Mouse (Mus musculus) adrenal gland, postnatal 10 days (tissue): ENCODE measurements around the gene Lrrc23. TPM values are rescaled to one million over a fixed set of nuclear protein-coding genes. Genes with fewer than 3 reads are reported as not detected.

ENCODE experiments used
- DNase-seq: peaks from one replicate; pipeline ENCODE4 v3.0.0; 2021; ENCODE audit warnings: mixed read lengths
- total RNA-seq, 2 experiments: library from RNA; stranded (reverse); gene quantifications; 2 replicates each; pipeline ENCODE4 v1.2.3; 2021

Lrrc23 gene
- total RNA-seq, 2 experiments from 2014 or later = 0.72 TPM; not detected in 1

- no peak for DNase-seq
Measured at GRCm38 (mm10) chr6:124741842-124742241, 37.7 kb downstream of the Lrrc23 start.

- DNase-seq = peak; percentile 89
Measured at GRCm38 (mm10) chr6:124740888-124741761, 38.4 kb downstream of the Lrrc23 start, which contains the start of gene Grcc10. TSS of gene Grcc10 (minus strand) at chr6:124741374.

DNA sequence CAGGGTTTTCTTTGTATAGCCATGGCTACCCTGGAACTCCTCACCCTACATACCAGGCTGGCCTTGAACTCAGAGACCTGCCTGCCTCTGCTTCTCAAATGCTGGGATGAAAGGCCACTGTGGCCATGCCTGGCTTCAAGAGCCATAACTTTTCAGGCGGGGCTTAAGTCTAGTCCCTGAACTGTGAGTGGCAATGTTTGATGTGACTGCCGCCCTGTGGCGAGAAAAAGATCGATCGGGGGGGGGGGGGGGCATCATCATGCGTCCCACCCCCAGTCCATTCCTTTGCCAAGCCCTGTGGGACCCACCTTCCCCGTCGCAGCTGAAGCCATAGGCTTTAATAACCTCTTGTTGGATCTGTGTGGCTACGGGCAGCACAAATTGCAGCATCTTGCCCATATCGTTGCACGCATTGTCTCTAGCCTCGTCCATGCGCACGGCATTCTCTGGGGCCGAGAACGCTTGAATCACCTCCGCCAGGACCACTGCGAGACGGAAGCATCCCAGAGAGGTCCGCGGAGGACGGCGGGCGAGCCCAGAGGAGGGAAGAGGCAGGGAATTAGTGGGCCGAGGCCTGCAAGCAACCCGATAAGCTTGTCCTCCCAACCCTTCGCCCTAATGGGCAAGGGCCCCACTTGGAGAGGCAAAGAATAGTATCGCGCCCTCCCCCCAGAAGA is 39.2 kb downstream of the Lrrc23 start:
- peak; percentile 69 for DNase-seq

DNA sequence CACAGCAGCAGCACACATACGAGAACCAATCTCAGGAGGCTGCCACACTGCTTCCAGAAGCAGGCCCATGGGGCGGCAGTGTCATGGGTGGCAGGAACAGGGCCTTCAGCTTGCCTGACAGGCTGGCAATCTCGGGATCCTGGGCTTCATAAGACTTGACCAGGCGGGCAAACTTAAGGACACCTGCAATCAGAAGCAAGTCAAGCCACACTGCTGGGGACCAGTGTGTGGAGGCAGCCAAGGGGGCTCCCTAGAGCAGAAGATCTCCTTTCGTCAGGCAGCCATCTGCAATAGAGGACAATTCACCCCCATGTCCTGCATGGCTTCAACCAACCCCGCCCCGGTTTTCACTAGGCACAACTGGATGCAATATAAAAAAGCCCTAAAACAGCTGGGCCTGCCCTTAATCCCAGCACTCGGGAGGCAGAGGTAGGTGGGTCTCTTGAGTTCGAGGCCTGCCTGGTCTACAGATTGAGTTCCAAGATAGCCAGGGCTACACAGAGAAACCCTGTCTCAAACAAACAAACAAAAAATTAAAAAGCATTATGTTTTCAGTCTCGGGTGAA is 40.2 kb downstream of the Lrrc23 start:
- DNase-seq = no peak

- DNase-seq = peak; percentile 47
Measured at GRCm38 (mm10) chr6:124738511-124739023, 41.0 kb downstream of the Lrrc23 start, which contains the start of gene Ptpn6. TSS of gene Ptpn6 (minus strand) at chr6:124738714.

DNA sequence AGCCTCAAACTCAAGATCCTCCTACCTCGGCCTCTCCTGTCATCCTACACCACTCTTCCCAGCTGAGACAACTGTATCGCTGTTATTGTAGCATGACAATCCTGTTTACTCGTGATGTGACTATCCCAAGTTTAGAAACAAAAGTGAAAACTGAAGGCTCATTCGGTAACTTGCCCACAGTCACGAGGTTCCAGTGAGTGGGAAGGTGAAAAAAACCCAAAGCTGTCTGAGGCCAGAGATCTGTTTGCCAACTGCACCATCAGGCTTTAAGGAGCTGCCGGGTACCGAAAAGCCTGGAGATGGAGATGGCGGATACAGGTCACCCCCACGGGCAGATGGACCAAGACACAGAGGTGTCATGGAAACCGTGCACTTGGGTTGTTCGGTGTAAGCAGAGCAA is 42.5 kb downstream of the Lrrc23 start:
- DNase-seq = no peak

DNA sequence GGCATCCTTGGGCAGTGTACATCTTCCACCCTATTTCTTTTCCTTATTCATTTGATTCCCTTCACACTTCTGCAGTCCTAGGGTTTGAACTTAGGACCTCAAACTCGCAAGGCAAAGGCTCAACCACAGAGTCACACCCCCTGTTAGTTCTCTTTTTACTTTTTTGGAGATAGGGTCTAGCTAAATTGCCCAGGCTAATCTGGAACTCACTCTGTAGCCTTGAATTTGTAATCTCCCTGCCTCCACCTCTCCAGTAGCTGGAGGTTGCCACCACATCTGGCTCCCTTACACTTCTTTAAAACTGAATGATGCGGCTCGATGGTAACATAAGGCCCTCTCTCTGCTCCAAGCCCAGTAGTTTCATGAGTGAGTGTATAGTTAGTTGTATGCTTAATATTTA is 45.1 kb downstream of the Lrrc23 start:
- DNase-seq = no peak

- peak; percentile 49 for DNase-seq
Measured at GRCm38 (mm10) chr6:124732476-124733370, 46.8 kb downstream of the Lrrc23 start.

DNA sequence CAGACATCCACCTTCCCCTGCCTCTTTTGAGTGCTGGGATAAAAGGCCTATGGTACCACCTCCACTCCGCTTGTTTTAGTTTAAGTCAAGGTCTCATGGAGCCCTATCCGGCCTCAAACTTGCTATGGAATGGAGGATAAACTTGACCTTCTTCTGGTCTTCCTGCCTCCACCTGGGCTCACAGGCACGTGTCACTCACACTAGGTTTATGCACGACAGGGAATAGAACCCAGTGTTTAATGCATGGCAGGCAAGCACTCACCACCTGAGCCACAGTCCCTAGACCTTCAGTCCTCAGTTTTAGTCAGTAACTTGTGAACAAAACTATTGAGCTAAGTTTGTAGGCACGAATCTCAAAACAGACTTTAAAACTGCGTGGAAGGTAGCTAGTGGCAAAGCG is 48.5 kb downstream of the Lrrc23 start:
- DNase-seq = no peak

- DNase-seq = no peak
Measured at GRCm38 (mm10) chr6:124729850-124730705, 49.4 kb downstream of the Lrrc23 start.

GRCm38 (mm10) chr6:124728621-124729020 is 50.9 kb downstream of the Lrrc23 start:
- DNase-seq = peak; percentile 59

DNA sequence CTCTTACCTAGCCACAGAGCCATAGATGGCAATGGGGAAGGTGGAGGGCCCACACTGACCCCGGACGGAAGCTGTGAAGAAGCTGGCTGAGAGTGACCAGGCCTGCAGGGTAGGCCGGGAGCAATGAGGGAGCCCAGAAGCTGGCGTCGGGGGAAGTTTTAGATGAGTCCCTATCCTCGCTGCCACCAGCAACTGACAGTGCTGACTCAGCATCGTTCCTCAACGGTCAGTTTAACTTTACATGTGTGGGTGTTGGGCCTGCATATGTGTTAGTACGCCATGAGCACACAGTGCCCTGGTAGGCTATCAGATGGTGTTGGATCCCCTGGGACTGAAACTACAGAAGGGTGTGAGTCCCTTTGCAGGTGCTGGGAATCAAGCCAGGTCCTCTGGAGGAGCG is 55.1 kb downstream of the Lrrc23 start:
- no peak for DNase-seq

DNA sequence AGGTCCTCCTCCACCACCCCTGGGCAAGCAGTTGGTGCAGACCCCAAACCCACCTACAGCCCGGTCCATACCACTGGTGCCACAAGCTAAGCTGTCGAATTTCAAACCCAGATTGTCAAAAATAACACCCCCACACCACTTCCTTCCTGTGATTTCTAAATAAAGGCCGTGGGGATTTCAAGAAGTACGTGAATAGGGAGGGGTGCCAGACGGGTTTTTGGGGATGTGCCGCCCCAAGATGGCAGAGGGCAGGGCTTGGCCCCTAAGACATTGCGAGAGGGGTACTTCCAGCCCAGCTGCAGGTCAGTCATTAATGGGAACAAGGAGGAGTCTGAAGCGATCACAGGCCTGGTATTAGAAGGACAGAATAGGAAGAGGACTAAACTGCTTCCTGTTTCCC is 56.0 kb downstream of the Lrrc23 start:
- no peak for DNase-seq

- no peak for DNase-seq
Measured at GRCm38 (mm10) chr6:124722876-124723473, 56.6 kb downstream of the Lrrc23 start.

DNA sequence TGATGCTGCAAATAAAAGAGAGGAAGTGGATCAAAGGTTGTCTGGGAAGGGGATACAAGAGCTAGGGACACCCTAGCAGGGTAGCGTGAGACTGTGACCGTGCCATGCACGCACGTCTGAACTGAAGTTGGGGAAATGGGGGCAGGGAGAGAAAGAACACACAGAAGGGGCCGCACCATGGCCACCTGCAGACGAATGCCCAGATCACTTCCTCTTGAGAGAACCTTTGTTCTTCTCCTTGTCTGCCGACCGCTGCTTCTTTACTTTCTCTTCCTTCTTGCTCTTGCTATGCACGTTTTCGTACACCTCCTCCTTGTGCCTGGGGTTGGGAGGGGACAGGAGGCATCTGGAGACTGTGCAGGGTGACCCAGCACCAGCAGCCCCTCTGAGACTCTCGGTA is 58.6 kb downstream of the Lrrc23 start:
- no peak for DNase-seq

Other genes starting within 250 kb of the Lrrc23 start
- 100 to 1,000 TPM in 1 of 2 experiments, 10 to 100 TPM in 1; 76.9 to 105 TPM for gene C1s1, start 237.4 kb downstream of the Lrrc23 start, total RNA-seq
- 1 to 10 TPM; 4.7 to 5.1 TPM for gene C1rb, start 209.4 kb downstream of the Lrrc23 start, total RNA-seq
- gene C1s2, start 143.6 kb downstream of the Lrrc23 start, total RNA-seq = 1 to 10 TPM; 2.5 to 4.2 TPM
- 10 to 100 TPM; 80.8 to 85.7 TPM for gene Lpcat3, start 116.7 kb downstream of the Lrrc23 start, total RNA-seq
- gene Emg1, start 67.5 kb downstream of the Lrrc23 start, total RNA-seq = 10 to 100 TPM; 85.5 to 94.1 TPM
- gene Phb2, start 67.4 kb downstream of the Lrrc23 start, total RNA-seq = 100 to 1,000 TPM; 452 to 487 TPM
- gene Ptpn6, start 41.0 kb downstream of the Lrrc23 start, total RNA-seq = 10 to 100 TPM; 13.0 to 13.5 TPM
- gene Grcc10, start 38.4 kb downstream of the Lrrc23 start, total RNA-seq = 100 to 1,000 TPM; 321 to 324 TPM
- 1 to 10 TPM in 1 of 2 experiments, not detected in 1; 1.1 TPM for gene Gm45234, start 23.7 kb downstream of the Lrrc23 start, total RNA-seq
- 10 to 100 TPM; 64.0 to 71.5 TPM for gene Atn1, start 23.2 kb downstream of the Lrrc23 start, total RNA-seq
- 10 to 100 TPM; 13.0 to 21.0 TPM for gene Eno2, start 10.1 kb downstream of the Lrrc23 start, total RNA-seq
- 10 to 100 TPM; 11.7 to 15.2 TPM for gene Spsb2, start 28.9 kb upstream of the Lrrc23 start, total RNA-seq
- 100 to 1,000 TPM; 504 to 601 TPM for gene Tpi1, start 34.6 kb upstream of the Lrrc23 start, total RNA-seq
- 100 to 1,000 TPM in 1 of 2 experiments, 10 to 100 TPM in 1; 89.2 to 111 TPM for gene Usp5, start 49.8 kb upstream of the Lrrc23 start, total RNA-seq
- 10 to 100 TPM; 26.3 to 28.8 TPM for gene Cdca3, start 49.8 kb upstream of the Lrrc23 start, total RNA-seq
- gene Gnb3, start 60.5 kb upstream of the Lrrc23 start, total RNA-seq = 1 to 10 TPM; 7.5 to 9.7 TPM
- gene P3h3, start 78.0 kb upstream of the Lrrc23 start, total RNA-seq = 10 to 100 TPM; 26.6 to 29.6 TPM
- gene Gpr162, start 84.3 kb upstream of the Lrrc23 start, total RNA-seq = 1 to 10 TPM; 3.5 to 5.2 TPM
- 1 to 10 TPM; 3.8 to 4.0 TPM for gene Cd4, start 108.5 kb upstream of the Lrrc23 start, total RNA-seq
- gene Lag3, start 132.0 kb upstream of the Lrrc23 start, total RNA-seq = 1 to 10 TPM; 1.4 to 1.8 TPM
- 100 to 1,000 TPM; 824 to 887 TPM for gene Ptms, start 140.4 kb upstream of the Lrrc23 start, total RNA-seq
- gene Mlf2, start 151.7 kb upstream of the Lrrc23 start, total RNA-seq = 100 to 1,000 TPM; 271 to 288 TPM
- 100 to 1,000 TPM; 122 to 129 TPM for gene Cops7a, start 185.8 kb upstream of the Lrrc23 start, total RNA-seq
- 1 to 10 TPM; 3.8 to 5.6 TPM for gene Pianp, start 217.0 kb upstream of the Lrrc23 start, total RNA-seq
- gene Zfp384, start 229.4 kb upstream of the Lrrc23 start, total RNA-seq = 10 to 100 TPM; 43.3 to 52.6 TPM